Mouse (Mus musculus) midbrain, embryonic 13.5 days (tissue): ENCODE results near the gene Csk. TPM values are rescaled to one million over a fixed set of nuclear protein-coding genes. Genes with fewer than 3 reads are reported as not detected.

Source experiments
- ATAC-seq: fragments of 200-750 bp; cut with Nextera tagmentation; 2 replicates; pipeline ENCODE4 v1.8.0; 2017; ENCODE audit warnings: mild to moderate bottlenecking, moderate TSS enrichment, moderate library complexity
- H3K27ac ChIP-seq: fragments of 300-500 bp; sonication (generic); 2 replicates; pipeline ENCODE4 v1.5.1; 2015; ENCODE audit warnings: inconsistent platforms, mild to moderate bottlenecking, moderate library complexity
- H3K27me3 ChIP-seq: fragments of 300-500 bp; sonication (generic); 2 replicates; pipeline ENCODE4 v1.6.1; 2015; ENCODE audit warnings: mild to moderate bottlenecking, inconsistent platforms
- H3K36me3 ChIP-seq: fragments of 300-500 bp; sonication (generic); 2 replicates; pipeline ENCODE4 v1.6.1; 2015; ENCODE audit warnings: mild to moderate bottlenecking, inconsistent platforms
- H3K4me1 ChIP-seq: fragments of 300-500 bp; sonication (generic); replicated peaks from 2 replicates; pipeline ENCODE4 v1.6.1; 2015; ENCODE audit warnings: inconsistent platforms
- H3K4me2 ChIP-seq: fragments of 300-500 bp; sonication (generic); replicated peaks from 2 replicates; pipeline ENCODE4 v1.6.1; 2015; ENCODE audit warnings: moderate library complexity, mild to moderate bottlenecking, inconsistent platforms
- H3K4me3 ChIP-seq: fragments of 300-500 bp; sonication (generic); replicated peaks from 2 replicates; pipeline ENCODE4 v1.5.1; 2015; ENCODE audit warnings: mild to moderate bottlenecking, inconsistent platforms
- H3K9ac ChIP-seq: fragments of 300-500 bp; sonication (generic); replicated peaks from 2 replicates; pipeline ENCODE4 v1.6.1; 2015; ENCODE audit warnings: mild to moderate bottlenecking, inconsistent platforms
- H3K9me3 ChIP-seq: fragments of 300-500 bp; sonication (generic); 2 replicates; pipeline ENCODE4 v1.6.1; 2016; ENCODE audit warnings: mild to moderate bottlenecking, inconsistent platforms
- whole genome bisulfite sequencing: fragments of 180-500 bp; shearing (Covaris S2); methylation state at CpG from one replicate; pipeline ENCODE4 v1.1.7; 2015; 5-methylcytosine and 5-hydroxymethylcytosine counted together
- polyA plus RNA-seq: library from polyadenylated mRNA; unstranded; fragments of >200 nt; fragmentation: Nextera tagmentation; extraction: Ambion mirVana; gene quantifications from 2 replicates; pipeline ENCODE4 v1.2.1, GENCODE M21; 2015

Gene Csk
- polyA plus RNA-seq, 1 experiment from 2014 or later = 41.9 TPM

DNA sequence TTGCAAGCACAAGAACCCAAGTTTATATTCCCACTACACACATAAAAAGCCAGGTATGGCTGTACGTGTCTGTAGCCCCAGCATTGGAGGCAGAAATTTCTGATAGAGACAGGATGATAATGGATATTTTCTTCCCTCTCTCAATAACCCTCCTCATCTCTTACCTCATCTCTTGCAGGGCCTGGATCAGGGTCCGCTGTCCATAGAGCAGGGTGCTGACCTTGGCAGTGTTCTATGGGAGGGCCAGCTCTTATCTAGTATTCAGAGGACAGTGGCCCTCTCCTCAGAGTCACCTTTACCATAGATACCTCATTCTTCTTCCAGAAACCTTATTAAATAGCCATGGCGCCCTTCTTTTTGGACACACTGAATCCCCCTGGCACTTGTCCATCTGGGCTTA is 43.6 kb downstream of the Csk start:
- Histone ChIP-seq H3K27ac (no peak overlapping the region), H3K4me1 (peaks cover 33% of the 10 kb centered on the region), H3K4me3 (no peak overlapping the region), H3K9ac (no peak overlapping the region), H3K27me3 (peaks cover 28% of the 10 kb centered on the region), H3K4me2 (no peak overlapping the region), H3K36me3 (no peaks in the 10 kb centered on the region), H3K9me3 (no peaks in the 10 kb centered on the region)
- no peak for ATAC-seq
- 64% methylated on average over 3 of the region's 3 CpGs for WGBS

DNA sequence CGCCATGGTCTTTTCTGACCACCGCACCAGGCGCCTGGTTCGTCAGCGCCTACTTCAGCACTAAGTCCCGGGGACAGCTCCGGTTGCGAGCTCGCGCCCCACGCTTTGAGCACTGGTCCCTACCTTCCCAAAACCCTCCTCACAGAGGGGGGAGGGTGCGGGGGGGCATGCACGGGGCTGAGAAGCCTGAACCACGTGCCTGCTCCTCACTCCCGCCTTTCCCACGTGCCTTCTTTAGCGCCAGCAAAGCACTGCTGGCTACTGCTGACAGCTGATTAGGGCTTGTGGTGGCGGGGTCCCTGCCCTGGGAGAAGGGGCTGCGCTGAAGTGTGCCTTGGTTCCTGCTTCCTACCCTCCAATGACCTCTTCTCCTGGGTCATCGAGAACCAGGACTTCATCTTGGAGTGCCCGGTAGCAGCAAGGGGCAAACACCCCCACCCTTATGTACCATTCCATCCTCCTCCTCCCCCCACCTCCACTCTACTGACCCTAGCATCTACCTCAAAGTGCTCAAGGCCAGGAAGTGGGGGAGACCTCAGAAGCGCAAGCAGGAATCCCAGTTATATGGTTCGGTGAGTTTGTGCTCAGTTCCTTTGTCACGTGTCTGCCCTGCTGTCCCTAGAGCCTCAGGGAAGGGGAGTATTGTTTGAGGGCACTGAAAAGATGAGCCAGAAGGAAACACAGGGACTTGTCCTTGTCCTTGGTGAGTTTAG is 47.1 kb downstream of the Csk start, which contains the start of gene Cplx3:
Gene Cplx3, minus strand, starts transcription at position 143 of the 713 bp plus-strand sequence.
- H3K27ac ChIP-seq = no peak within 1 kb of the TSS
- peaks cover 34% of the 10 kb centered on the region for H3K4me1 ChIP-seq
- ATAC-seq = peak; percentile 65
- H3K27me3 ChIP-seq = peaks cover 39% of the 10 kb centered on the region
- no peak within 1 kb of the TSS; the same call in 1 of the 2 replicates for H3K4me3 ChIP-seq
- H3K9me3 ChIP-seq = no peaks in the 10 kb centered on the region
- H3K36me3 ChIP-seq = no peaks in the 10 kb centered on the region
- 0 out of 2 replicates have a peak within 1 kb of the TSS, but pooled peaks have one; percentile 28 for H3K9ac ChIP-seq
- H3K4me2 ChIP-seq = peak within 1 kb of the TSS; percentile 49
- 5% methylated on average over 24 of the region's 24 CpGs for WGBS

- no peaks in the 10 kb centered on the region for H3K9me3 ChIP-seq
- H3K4me1 ChIP-seq = peaks cover 36% of the 10 kb centered on the region
- 7% methylated on average over 9 of the region's 9 CpGs for WGBS
- no peaks in the 10 kb centered on the region for H3K36me3 ChIP-seq
- ATAC-seq = peak; percentile 55
- H3K4me3 ChIP-seq = no peak overlapping the region
- no peak overlapping the region for H3K27ac ChIP-seq
- H3K27me3 ChIP-seq = peaks cover 39% of the 10 kb centered on the region
- H3K9ac ChIP-seq = no peak overlapping the region
- peak overlapping the region; percentile 49; the same call in 1 of the 2 replicates for H3K4me2 ChIP-seq
These were observed 47.9 kb downstream of the Csk start for GRCm38 (mm10) chr9:57605503-57605902.

GRCm38 (mm10) chr9:57604875-57605274 is 48.6 kb downstream of the Csk start:
- Histone ChIP-seq H3K4me1 (peaks cover 36% of the 10 kb centered on the region), H3K9ac (no peak overlapping the region), H3K36me3 (no peaks in the 10 kb centered on the region), H3K9me3 (no peaks in the 10 kb centered on the region), H3K4me2 (no peak overlapping the region), H3K27me3 (peaks cover 39% of the 10 kb centered on the region), H3K27ac (no peak overlapping the region), H3K4me3 (no peak overlapping the region)
- 66% methylated on average over 4 of the region's 4 CpGs for WGBS
- no peak for ATAC-seq

GRCm38 (mm10) chr9:57602098-57602497 is 51.3 kb downstream of the Csk start:
- ATAC-seq = no peak
- no peak overlapping the region for H3K4me3 ChIP-seq
- 80% methylated on average over 8 of the region's 8 CpGs for WGBS
- H3K36me3 ChIP-seq = no peaks in the 10 kb centered on the region
- H3K4me1 ChIP-seq = peaks cover 62% of the 10 kb centered on the region
- H3K27me3 ChIP-seq = peaks cover 31% of the 10 kb centered on the region
- H3K4me2 ChIP-seq = no peak overlapping the region
- no peaks in the 10 kb centered on the region for H3K9me3 ChIP-seq
- no peak overlapping the region for H3K27ac ChIP-seq
- H3K9ac ChIP-seq = no peak overlapping the region

DNA sequence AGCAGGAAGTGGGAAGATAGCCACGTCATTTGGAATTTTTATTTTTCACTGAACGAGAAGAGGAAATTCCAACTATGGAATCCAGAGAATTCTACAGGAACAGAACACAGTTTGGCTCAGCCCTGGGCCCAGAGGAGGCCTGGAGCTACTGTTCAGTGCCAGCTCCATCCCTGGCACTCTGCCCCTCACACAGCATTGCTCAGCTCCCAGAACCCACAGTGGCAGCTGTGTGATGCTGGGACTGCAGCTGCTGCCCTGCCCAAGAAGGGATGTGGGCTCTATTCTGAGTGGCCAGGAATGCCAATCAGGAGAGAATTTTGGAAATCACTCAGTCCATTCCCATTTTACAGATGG is 52.1 kb downstream of the Csk start:
- H3K9ac ChIP-seq = no peak overlapping the region
- H3K27ac ChIP-seq = no peak overlapping the region
- ATAC-seq = no peak
- H3K36me3 ChIP-seq = no peaks in the 10 kb centered on the region
- peaks cover 55% of the 10 kb centered on the region for H3K4me1 ChIP-seq
- H3K4me2 ChIP-seq = no peak overlapping the region
- peaks cover 24% of the 10 kb centered on the region for H3K27me3 ChIP-seq
- H3K9me3 ChIP-seq = no peaks in the 10 kb centered on the region
- WGBS = 75% methylated on average over 2 of the region's 2 CpGs
- H3K4me3 ChIP-seq = no peak overlapping the region

GRCm38 (mm10) chr9:57600620-57601352 is 52.6 kb downstream of the Csk start:
- 0 out of 2 replicates have a peak, but pooled peaks have one; percentile 27 for ATAC-seq
- Histone ChIP-seq H3K4me1 (peaks cover 49% of the 10 kb centered on the region), H3K4me2 (no peak overlapping the region), H3K4me3 (no peak overlapping the region), H3K27ac (no peak overlapping the region), H3K36me3 (no peaks in the 10 kb centered on the region), H3K27me3 (peaks cover 20% of the 10 kb centered on the region), H3K9me3 (no peaks in the 10 kb centered on the region), H3K9ac (no peak overlapping the region)
- 10% methylated on average over 3 of the region's 3 CpGs for WGBS

GRCm38 (mm10) chr9:57598851-57599563 is 54.4 kb downstream of the Csk start:
- Histone ChIP-seq H3K27ac (peak overlapping the region; percentile 66), H3K4me3 (no peak overlapping the region), H3K4me2 (no peak overlapping the region), H3K36me3 (peaks cover 16% of the 10 kb centered on the region), H3K9me3 (no peaks in the 10 kb centered on the region), H3K4me1 (peaks cover 42% of the 10 kb centered on the region), H3K9ac (no peak overlapping the region; the same call in 1 of the 2 replicates), H3K27me3 (0 out of 2 replicates have a peak, but pooled peaks cover 4% of the 10 kb centered on the region)
- ATAC-seq = peak; percentile 53
- 28% methylated on average over 8 of the region's 8 CpGs for WGBS

DNA sequence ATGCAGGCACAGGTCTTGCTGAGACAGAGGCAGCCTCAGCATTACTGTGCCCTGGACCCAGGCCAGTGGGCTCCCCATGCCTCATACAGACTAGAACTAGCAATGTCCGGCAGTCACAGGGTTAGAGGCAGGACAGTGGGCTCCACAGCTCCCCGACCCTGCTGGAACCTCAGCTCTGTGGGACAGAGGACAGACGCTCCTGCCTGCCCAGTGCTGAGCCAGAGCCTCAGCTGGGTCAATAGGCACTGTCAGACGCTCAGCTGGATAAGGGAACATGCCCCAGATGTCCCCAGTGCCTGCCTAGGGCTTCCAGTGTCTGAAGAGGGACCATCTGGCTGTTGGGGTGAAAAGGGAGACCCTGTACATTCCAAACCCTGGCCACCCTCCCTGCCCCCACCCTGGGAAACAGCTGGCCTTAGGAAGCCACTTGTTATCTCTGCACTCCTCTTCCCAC is 55.5 kb downstream of the Csk start:
- WGBS = 20% methylated on average over 4 of the region's 4 CpGs
- H3K9ac ChIP-seq = no peak overlapping the region

DNA sequence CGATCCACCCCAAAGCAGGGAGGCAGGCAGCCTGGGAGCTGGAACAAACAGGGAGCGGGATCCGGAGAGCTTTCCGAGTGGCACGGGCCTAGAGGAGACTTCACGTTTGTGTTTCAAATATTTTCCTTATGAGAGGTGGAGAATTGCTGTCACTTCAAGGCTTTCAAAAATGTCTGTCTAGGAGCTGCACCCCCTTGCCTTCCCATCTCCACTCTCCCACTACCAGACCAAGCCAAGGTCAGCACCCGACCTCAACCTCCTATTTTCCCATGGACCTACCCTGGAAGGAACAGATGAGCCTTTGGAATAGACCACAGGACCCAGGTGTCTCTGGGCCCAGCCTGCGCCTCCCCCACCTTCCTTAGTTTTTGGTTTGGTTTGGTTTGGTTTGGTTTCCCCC is 56.2 kb downstream of the Csk start:
- 84% methylated on average over 8 of the region's 8 CpGs for WGBS
- H3K4me1 ChIP-seq = peaks cover 42% of the 10 kb centered on the region
- H3K27ac ChIP-seq = no peak overlapping the region
- no peak overlapping the region for H3K9ac ChIP-seq
- peaks cover 33% of the 10 kb centered on the region for H3K36me3 ChIP-seq
- no peaks in the 10 kb centered on the region for H3K27me3 ChIP-seq
- ATAC-seq = no peak
- no peak overlapping the region for H3K4me2 ChIP-seq
- no peaks in the 10 kb centered on the region for H3K9me3 ChIP-seq
- no peak overlapping the region for H3K4me3 ChIP-seq

More for the DNA sequence above, 55.5 kb downstream of the Csk start:
- peak; percentile 28 for ATAC-seq
- Histone ChIP-seq H3K4me1 (peaks cover 42% of the 10 kb centered on the region), H3K9me3 (no peaks in the 10 kb centered on the region), H3K27me3 (no peaks in the 10 kb centered on the region), H3K4me3 (no peak overlapping the region), H3K4me2 (no peak overlapping the region), H3K27ac (no peak overlapping the region), H3K36me3 (peaks cover 26% of the 10 kb centered on the region)

- Histone ChIP-seq H3K4me1 (peaks cover 36% of the 10 kb centered on the region), H3K27me3 (no peaks in the 10 kb centered on the region), H3K9ac (no peak overlapping the region), H3K27ac (no peak overlapping the region), H3K9me3 (no peaks in the 10 kb centered on the region), H3K36me3 (peaks cover 36% of the 10 kb centered on the region), H3K4me3 (no peak overlapping the region), H3K4me2 (no peak overlapping the region)
- ATAC-seq = no peak
- WGBS = 73% methylated on average over 9 of the region's 9 CpGs
These were observed 59.3 kb downstream of the Csk start for GRCm38 (mm10) chr9:57594174-57594509.
